Mouse (Mus musculus) MEL (cell line): ENCODE data around the gene Tmprss4. TPM values are rescaled to one million over a fixed set of nuclear protein-coding genes. Genes with fewer than 3 reads are reported as not detected.

Source experiments
- DNase-seq: peaks from one replicate; pipeline ENCODE4 v3.0.0; 2011; ENCODE audit warnings: low read depth, low spot score
- H3K27ac ChIP-seq: 2 replicates; pipeline ENCODE4 v1.5.1; 2012; ENCODE audit warnings: low read depth, mild to moderate bottlenecking, control low read depth, low read length, moderate library complexity; ENCODE audit not compliant: control insufficient read depth
- H3K27me3 ChIP-seq, 2 experiments: fragments of 150-350 bp in 1 of 2; sonication (generic) in 1 of 2; 2 replicates each; pipeline ENCODE4 v1.6.1; 2012; ENCODE audit warnings: low read length in 2 of 2, mild to moderate bottlenecking in 2 of 2, improper control_type of control experiment in 1 of 2, moderate library complexity in 1 of 2; ENCODE audit not compliant: insufficient read depth in 2 of 2, control insufficient read depth in 1 of 2
- H3K36me3 ChIP-seq, 2 experiments: 2 replicates each; pipeline ENCODE4 v1.6.1; 2012 to 2014; ENCODE audit warnings: low read length in 2 of 2, improper control_type of control experiment in 1 of 2, inconsistent platforms in 1 of 2, mild to moderate bottlenecking in 1 of 2; ENCODE audit not compliant: insufficient read depth in 2 of 2, control insufficient read depth in 1 of 2
- H3K4me1 ChIP-seq, 2 experiments: fragments of 150-350 bp in 1 of 2; sonication (generic) in 1 of 2; 2 replicates each; pipeline ENCODE4 v1.6.1; 2012; ENCODE audit warnings: low read length in 2 of 2, improper control_type of control experiment in 1 of 2, mild to moderate bottlenecking in 1 of 2; ENCODE audit not compliant: insufficient read depth in 2 of 2, control insufficient read depth in 1 of 2
- H3K4me3 ChIP-seq, 2 experiments: fragments of 150-350 bp in 1 of 2; sonication (generic) in 1 of 2; 2 replicates each; pipeline ENCODE4 v1.5.1; 2012; ENCODE audit warnings: low read depth in 2 of 2, low read length in 2 of 2, mild to moderate bottlenecking in 2 of 2, moderate library complexity in 2 of 2, control low read depth in 1 of 2, improper control_type of control experiment in 1 of 2; ENCODE audit not compliant: control insufficient read depth in 1 of 2, insufficient read depth in 1 of 2
- H3K79me2 ChIP-seq: 2 replicates; pipeline ENCODE4 v1.6.1; 2012; ENCODE audit warnings: mild to moderate bottlenecking, low read length, moderate library complexity; ENCODE audit not compliant: control insufficient read depth, poor library complexity, insufficient read depth
- H3K9ac ChIP-seq: 2 replicates; pipeline ENCODE4 v1.6.1; 2012; ENCODE audit warnings: low read depth, mild to moderate bottlenecking, control low read depth, low read length, moderate library complexity; ENCODE audit not compliant: control insufficient read depth, poor library complexity, severe bottlenecking
- H3K9me3 ChIP-seq: fragments of 150-350 bp; sonication (generic); replicated peaks from 2 replicates; pipeline ENCODE4 v1.6.1; 2012; ENCODE audit warnings: mild to moderate bottlenecking, low read length, improper control_type of control experiment, moderate library complexity; ENCODE audit not compliant: insufficient read depth
- CHD1 ChIP-seq: IDR thresholded peaks from 2 replicates; pipeline ENCODE4 v1.6.1; 2012; ENCODE audit warnings: low read depth, mild to moderate bottlenecking, inconsistent platforms, low read length, improper control_type of control experiment
- CHD2 ChIP-seq: IDR thresholded peaks from 2 replicates; pipeline ENCODE4 v1.6.1; 2011; ENCODE audit warnings: low read length, improper control_type of control experiment
- CTCF ChIP-seq, 3 experiments: IDR thresholded peaks in 2 of 3; conservative IDR thresholded peaks in 1 of 3; 2 replicates each; pipeline ENCODE4 v1.5.1; 2011 to 2012; ENCODE audit warnings: low read length in 3 of 3, low read depth in 2 of 3, mild to moderate bottlenecking in 2 of 3, improper control_type of control experiment in 1 of 3, inconsistent platforms in 1 of 3, mixed read lengths in 1 of 3, moderate library complexity in 1 of 3; ENCODE audit not compliant: control insufficient read depth in 1 of 3, insufficient read depth in 1 of 3, poor library complexity in 1 of 3, severe bottlenecking in 1 of 3
- E2F4 ChIP-seq: IDR thresholded peaks from 2 replicates; pipeline ENCODE4 v1.6.1; 2011; ENCODE audit warnings: low read depth, low read length, improper control_type of control experiment, borderline replicate concordance
- EP300 ChIP-seq, 2 experiments: IDR thresholded peaks; 2 replicates each; pipeline ENCODE4 v1.6.1; 2011; ENCODE audit warnings: improper control_type of control experiment in 2 of 2, low read length in 2 of 2, low read depth in 1 of 2, mild to moderate bottlenecking in 1 of 2
- ETS1 ChIP-seq: IDR thresholded peaks from 2 replicates; pipeline ENCODE4 v1.6.1; 2012; ENCODE audit warnings: low read depth, mild to moderate bottlenecking, inconsistent platforms, low read length, improper control_type of control experiment, moderate library complexity
- GATA1 ChIP-seq: IDR thresholded peaks from 2 replicates; pipeline ENCODE4 v1.6.1; 2011; ENCODE audit warnings: low read depth, low read length, improper control_type of control experiment
- HCFC1 ChIP-seq: IDR thresholded peaks from 2 replicates; pipeline ENCODE4 v1.6.1; 2012; ENCODE audit warnings: low read depth, mild to moderate bottlenecking, inconsistent platforms, low read length, improper control_type of control experiment, moderate library complexity
- KAT2A ChIP-seq: conservative IDR thresholded peaks from 2 replicates; pipeline ENCODE4 v1.6.1; 2012; ENCODE audit warnings: low read depth, low read length, improper control_type of control experiment, inconsistent platforms
- MAFK ChIP-seq: IDR thresholded peaks from 2 replicates; pipeline ENCODE4 v1.6.1; 2011; ENCODE audit warnings: low read depth, mild to moderate bottlenecking, low read length, improper control_type of control experiment, borderline replicate concordance
- MAZ ChIP-seq: IDR thresholded peaks from 2 replicates; pipeline ENCODE4 v1.6.1; 2012; ENCODE audit warnings: low read depth, mild to moderate bottlenecking, inconsistent platforms, low read length, improper control_type of control experiment
- MEF2A ChIP-seq: IDR thresholded peaks from 2 replicates; pipeline ENCODE4 v1.6.1; 2014; ENCODE audit warnings: low read depth, mild to moderate bottlenecking, inconsistent platforms, low read length, improper control_type of control experiment; ENCODE audit not compliant: poor library complexity, insufficient replicate concordance, severe bottlenecking; ENCODE audit errors: extremely low read depth
- MYB ChIP-seq: IDR thresholded peaks from 2 replicates; pipeline ENCODE4 v1.6.1; 2011; ENCODE audit warnings: mild to moderate bottlenecking, low read depth, low read length, improper control_type of control experiment
- MYC ChIP-seq: IDR thresholded peaks from 2 replicates; pipeline ENCODE4 v1.6.1; 2011; ENCODE audit warnings: low read depth, mild to moderate bottlenecking, low read length, improper control_type of control experiment, moderate library complexity
- NELFE ChIP-seq: IDR thresholded peaks from 2 replicates; pipeline ENCODE4 v1.6.1; 2011; ENCODE audit warnings: low read depth, low read length, improper control_type of control experiment
- POLR2AphosphoS2 ChIP-seq: IDR thresholded peaks from 2 replicates; pipeline ENCODE4 v1.6.1; 2011; ENCODE audit warnings: low read length, improper control_type of control experiment
- RCOR1 ChIP-seq: IDR thresholded peaks from 2 replicates; pipeline ENCODE4 v1.6.1; 2012; ENCODE audit warnings: low read depth, mild to moderate bottlenecking, inconsistent platforms, low read length, improper control_type of control experiment
- SIN3A ChIP-seq: IDR thresholded peaks from 2 replicates; pipeline ENCODE4 v1.6.1; 2012; ENCODE audit warnings: low read length, improper control_type of control experiment, inconsistent platforms
- SMC3 ChIP-seq: IDR thresholded peaks from 2 replicates; pipeline ENCODE4 v1.6.1; 2011; ENCODE audit warnings: low read depth, low read length, improper control_type of control experiment
- TAL1 ChIP-seq: IDR thresholded peaks from 2 replicates; pipeline ENCODE4 v1.6.1; 2012; ENCODE audit warnings: mild to moderate bottlenecking, inconsistent platforms, low read length, moderate library complexity, mixed read lengths
- TBP ChIP-seq: IDR thresholded peaks from 2 replicates; pipeline ENCODE4 v1.8.0; 2011; ENCODE audit warnings: low read depth, low read length, improper control_type of control experiment
- UBTF ChIP-seq: IDR thresholded peaks from 2 replicates; pipeline ENCODE4 v1.6.1; 2012; ENCODE audit warnings: low read depth, mild to moderate bottlenecking, inconsistent platforms, low read length, improper control_type of control experiment, moderate library complexity, borderline replicate concordance; ENCODE audit not compliant: insufficient read depth
- USF1 ChIP-seq: IDR thresholded peaks from 2 replicates; pipeline ENCODE4 v1.6.1; 2014; ENCODE audit warnings: low read depth, mild to moderate bottlenecking, inconsistent platforms, low read length, improper control_type of control experiment, moderate library complexity
- USF2 ChIP-seq, 2 experiments: IDR thresholded peaks; 2 replicates each; pipeline ENCODE4 v1.6.1; 2011 to 2012; ENCODE audit warnings: improper control_type of control experiment in 2 of 2, low read length in 2 of 2, borderline replicate concordance in 1 of 2, inconsistent platforms in 1 of 2, low read depth in 1 of 2, mild to moderate bottlenecking in 1 of 2; ENCODE audit not compliant: insufficient read depth in 1 of 2
- ZC3H11A ChIP-seq: IDR thresholded peaks from 2 replicates; pipeline ENCODE4 v1.6.1; 2012; ENCODE audit warnings: low read depth, mild to moderate bottlenecking, inconsistent platforms, low read length, improper control_type of control experiment
- ZMIZ1 ChIP-seq: IDR thresholded peaks from 2 replicates; pipeline ENCODE4 v1.6.1; 2012; ENCODE audit warnings: low read depth, mild to moderate bottlenecking, inconsistent platforms, low read length, improper control_type of control experiment, moderate library complexity
- polyA plus RNA-seq, 2 experiments: library from polyadenylated mRNA; stranded (reverse) in 1 of 2; unstranded in 1 of 2; fragments of >175 nt in 1 of 2; fragments of >200 nt in 1 of 2; gene quantifications; 2 replicates each; pipeline versions ENCODE4 v1.2.1 to v1.2.4; 2012; ENCODE audit warnings: low replicate concordance in 2 of 2, low read depth in 1 of 2; ENCODE audit not compliant: insufficient read length in 2 of 2, insufficient read depth in 1 of 2, missing spikeins in 1 of 2
- total RNA-seq: library from RNA; depleted of rRNA; stranded (reverse); fragments of 300-350 nt; gene quantifications from 2 replicates; pipeline ENCODE4 v1.2.3, GENCODE M21; 2012

Tmprss4 gene
- total and polyA plus RNA-seq, 3 experiments = not detected

- H3K4me3 ChIP-seq = no peak overlapping the region
- TF ChIP-seq MAZ (no peak), MAFK (no peak), MYC (no peak), EP300 (IDR thresholded peaks at IDR 0.05; ENCODE audit: low read depth in 1 of 2, low read length in 2 of 2) (no peak), TBP (no peak), SMC3 (no peak)
- TF ChIP-seq, all 39 proteins: peak for 0
- no peak overlapping the region for H3K9ac ChIP-seq
- H3K27ac ChIP-seq = no peak overlapping the region
- H3K27me3 ChIP-seq = peaks cover 20% of the 10 kb centered on the region in 2 experiments
- H3K36me3 ChIP-seq = no peaks in the 10 kb centered on the region
- H3K4me1 ChIP-seq = no peaks in the 10 kb centered on the region
- no peaks in the 10 kb centered on the region for H3K79me2 ChIP-seq
- no peak for DNase-seq
- H3K9me3 ChIP-seq = no peaks in the 10 kb centered on the region
These were observed 18.6 kb downstream of the Tmprss4 start for GRCm38 (mm10) chr9:45185250-45185649.

GRCm38 (mm10) chr9:45183266-45183665 is 20.6 kb downstream of the Tmprss4 start:
- Histone ChIP-seq H3K36me3 (no peaks in the 10 kb centered on the region), H3K27me3 (peaks cover 8 to 18% of the 10 kb centered on the region in 2 experiments), H3K4me3 (no peak overlapping the region), H3K9me3 (no peaks in the 10 kb centered on the region), H3K27ac (no peak overlapping the region), H3K79me2 (no peaks in the 10 kb centered on the region), H3K9ac (no peak overlapping the region), H3K4me1 (no peaks in the 10 kb centered on the region)
- TF ChIP-seq MYB = no peak
- TF ChIP-seq USF1 = no peak
- TF ChIP-seq E2F4 = no peak
- no peak for TF ChIP-seq USF2 (IDR thresholded peaks at IDR 0.05; ENCODE audit: borderline replicate concordance in 1 of 2, insufficient read depth in 1 of 2, low read depth in 1 of 2, low read length in 2 of 2)
- TF ChIP-seq SMC3 = no peak
- TF ChIP-seq TBP = no peak
- no peak for TF ChIP-seq ZMIZ1
- TF ChIP-seq MAZ = no peak
- TF ChIP-seq SIN3A = no peak
- no peak for TF ChIP-seq EP300 (IDR thresholded peaks at IDR 0.05; ENCODE audit: low read depth in 1 of 2, low read length in 2 of 2)
- no peak for TF ChIP-seq CHD1
- no peak for TF ChIP-seq CHD2
- TF ChIP-seq ETS1 = no peak
- DNase-seq = no peak

- H3K4me1 ChIP-seq = no peaks in the 10 kb centered on the region
- peaks cover 4 to 13% of the 10 kb centered on the region in 2 experiments; a peak in 3 of 4 replicates for H3K27me3 ChIP-seq
- H3K4me3 ChIP-seq = no peak overlapping the region
- H3K9me3 ChIP-seq = no peaks in the 10 kb centered on the region
- H3K9ac ChIP-seq = no peak overlapping the region
- H3K36me3 ChIP-seq = no peaks in the 10 kb centered on the region
- no peak for DNase-seq
- TF ChIP-seq NELFE (no peak), ZC3H11A (no peak), GATA1 (no peak), HCFC1 (no peak), MEF2A (no peak), CHD1 (no peak), RCOR1 (no peak), UBTF (no peak), KAT2A (no peak), CTCF (IDR thresholded peaks at IDR 0.05 in 2 of 3, conservative IDR thresholded peaks at IDR 0.05 in 1 of 3; ENCODE audit: control insufficient read depth in 1 of 3, insufficient read depth in 1 of 3, low read depth in 2 of 3, low read length in 3 of 3, poor library complexity in 1 of 3, severe bottlenecking in 1 of 3) (no peak), POLR2AphosphoS2 (no peak), TAL1 (no peak), ZMIZ1 (no peak)
- TF ChIP-seq, all 39 proteins: peak for 0
- Histone ChIP-seq H3K79me2 (no peaks in the 10 kb centered on the region), H3K27ac (no peak overlapping the region)
These were observed 21.4 kb downstream of the Tmprss4 start for GRCm38 (mm10) chr9:45182521-45182920.
